Mouse (Mus musculus) liver, embryonic 18 days (tissue): Measurements from ENCODE around the gene Calhm1. TPM values are rescaled to one million over a fixed set of nuclear protein-coding genes. Genes with fewer than 3 reads are reported as not detected.

Experiments used
- polyA plus RNA-seq: library from polyadenylated mRNA; depleted of rRNA; stranded (reverse); fragments of >200 nt; gene quantifications from 2 replicates; pipeline ENCODE4 v1.2.3, GENCODE M21; 2012; rRNA removed

Calhm1 gene
- polyA plus RNA-seq: not detected in 2 replicates

DNA sequence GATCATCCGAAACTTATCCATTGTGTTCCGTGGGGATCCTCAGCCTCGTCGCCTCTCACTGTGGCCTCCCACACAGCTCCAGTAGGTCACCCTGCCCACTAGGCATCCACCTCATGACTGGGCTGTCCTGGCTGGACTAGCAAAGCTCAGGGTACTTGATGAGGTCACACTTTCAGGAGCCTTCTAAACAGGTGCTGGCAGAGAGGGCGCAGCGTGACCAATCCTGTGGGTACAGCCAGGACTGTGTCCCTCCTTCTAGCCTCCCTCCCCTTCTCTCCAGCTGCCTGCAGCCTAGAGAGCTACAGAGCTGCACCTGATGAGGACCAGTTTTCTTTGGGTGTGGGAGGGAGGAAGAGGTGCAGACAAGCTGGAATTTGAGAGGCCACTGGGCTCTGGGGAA lies at the start of gene Calhm1:
Gene Calhm1 (minus strand): TSS at position 101 of the 400 bp plus-strand sequence.

DNA sequence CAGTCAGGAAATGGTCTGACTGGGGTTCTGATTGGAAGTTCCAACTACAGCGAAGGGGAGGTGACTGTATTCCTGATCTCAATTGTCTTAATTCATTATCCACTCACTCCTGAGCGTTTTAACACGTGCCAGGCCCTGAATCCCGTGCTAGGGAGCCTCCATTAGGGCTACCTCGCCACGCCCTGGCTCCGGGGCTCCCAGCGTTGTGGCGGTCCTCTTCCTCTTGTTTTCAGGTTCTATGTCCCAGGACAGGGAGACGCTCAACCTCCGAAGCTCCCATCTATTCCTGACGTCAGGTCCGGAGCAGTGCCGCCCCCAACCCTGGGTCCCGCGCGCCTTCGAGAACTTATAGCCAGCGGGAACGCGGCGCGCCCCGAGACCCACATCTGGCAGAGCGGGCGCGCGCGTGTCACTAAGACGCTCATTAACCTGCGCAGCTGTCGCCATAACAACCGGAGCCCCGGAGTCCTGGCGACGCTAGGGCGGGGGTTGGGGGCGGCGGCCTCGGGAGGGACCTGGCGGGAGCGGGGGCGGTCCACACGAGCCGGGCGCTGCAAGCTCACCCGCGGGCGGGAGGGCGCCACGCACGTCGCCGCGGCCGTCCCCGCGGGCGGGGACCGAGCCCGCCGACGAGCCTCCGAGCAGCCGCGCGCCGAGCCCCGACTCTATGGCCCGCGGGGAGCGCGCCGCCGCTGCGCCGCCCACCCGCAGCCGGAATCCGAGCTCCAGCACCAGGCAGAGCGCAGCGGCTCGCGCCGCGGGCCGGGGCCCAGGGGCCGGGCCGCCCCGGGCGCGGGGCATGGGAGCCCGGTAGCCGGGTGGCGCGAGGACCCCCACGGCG lies 34.6 kb upstream of the Calhm1 start, which contains the start of gene Neurl1a:
Gene Neurl1a (plus strand): TSS at position 390 of the 841 bp plus-strand sequence.

DNA sequence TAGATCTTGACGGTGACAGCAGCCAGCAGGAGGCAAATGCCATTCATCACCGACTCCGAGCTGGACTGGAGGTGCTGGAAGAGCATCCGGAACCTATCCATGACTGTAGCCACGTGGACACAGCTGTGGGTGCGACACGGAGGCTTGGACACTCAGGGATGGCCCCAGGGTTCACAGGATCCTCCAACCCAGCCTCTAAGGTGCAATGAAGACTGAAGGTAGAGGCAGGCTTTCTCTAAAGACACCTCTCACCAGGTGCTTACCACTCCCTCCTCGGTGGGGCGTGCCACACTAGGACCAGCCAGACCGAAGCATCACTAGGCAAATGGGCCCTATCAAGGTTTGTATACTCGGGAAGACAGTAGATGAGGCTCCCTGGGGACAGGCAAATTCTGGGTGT lies 13.6 kb upstream of the Calhm1 start, which contains the start of gene Calhm3:
Gene Calhm3 (minus strand): TSS at position 101 of the 400 bp plus-strand sequence.

DNA sequence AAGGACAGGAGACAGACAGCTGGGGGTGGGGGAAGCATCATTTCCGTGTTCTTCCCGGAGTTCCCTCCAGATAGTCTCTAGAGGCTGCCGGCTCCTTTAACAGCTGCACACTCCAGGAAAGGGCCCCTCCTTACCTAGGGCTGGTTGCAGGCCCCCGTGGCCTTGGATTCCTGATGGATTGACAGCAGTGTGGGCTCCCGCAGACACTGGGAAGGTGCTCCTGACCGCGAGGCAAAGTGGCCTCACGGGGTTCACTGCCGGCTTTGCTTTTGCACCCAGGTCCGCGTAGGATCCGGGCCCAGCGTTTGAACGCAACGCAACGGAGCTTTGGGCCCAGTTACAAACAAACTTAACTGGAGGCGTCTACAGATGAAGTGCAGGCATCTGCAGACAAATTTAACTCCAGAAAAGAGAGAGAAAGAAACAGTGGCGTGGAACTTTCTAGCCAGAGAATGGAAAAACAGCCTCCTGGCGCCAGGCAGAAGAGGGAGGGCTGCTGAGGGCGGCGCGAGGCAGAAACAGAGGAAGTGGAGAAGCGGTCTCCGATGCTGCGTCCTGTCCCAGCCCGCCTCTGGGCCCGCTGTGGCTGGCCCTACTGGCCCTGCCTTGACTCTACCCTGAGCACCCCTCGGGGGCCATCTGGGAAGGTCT lies 6.2 kb downstream of the Calhm1 start, which contains the start of gene Calhm2:
Gene Calhm2 (minus strand): TSS at position 524 of the 651 bp plus-strand sequence.

Other genes starting within 250 kb of the Calhm1 start
- 0.01 and 0.02 TPM in 2 replicates for gene Ina, start 129.6 kb downstream of the Calhm1 start, polyA plus RNA-seq
- 13.6 and 14.9 TPM in 2 replicates for gene Nt5c2, start 129.1 kb downstream of the Calhm1 start, polyA plus RNA-seq
- 8.6 and 9.4 TPM in 2 replicates for gene Pcgf6, start 93.3 kb downstream of the Calhm1 start, polyA plus RNA-seq
- 2.9 and 3.0 TPM in 2 replicates for gene Taf5, start 76.5 kb downstream of the Calhm1 start, polyA plus RNA-seq
- 430 and 520 TPM in 2 replicates for gene Usmg5, start 53.6 kb downstream of the Calhm1 start, polyA plus RNA-seq
- 5.1 and 6.4 TPM in 2 replicates for gene Pdcd11, start 53.5 kb downstream of the Calhm1 start, polyA plus RNA-seq
- gene Calhm2, start 6.0 kb downstream of the Calhm1 start, polyA plus RNA-seq: 1.9 and 2.0 TPM in 2 replicates
- gene Calhm3, start 13.5 kb upstream of the Calhm1 start, polyA plus RNA-seq: 0.02 TPM in 1 of 2 replicates, not detected in the other
- gene Neurl1a, start 34.6 kb upstream of the Calhm1 start, polyA plus RNA-seq: 0.65 and 0.70 TPM in 2 replicates